Mouse (Mus musculus): ENCODE results near the gene Ksr2. TPM values are rescaled to one million over a fixed set of nuclear protein-coding genes. Genes with fewer than 3 reads are reported as not detected.

Gene Ksr2
- total RNA-seq, 2 experiments from 2014 or later = 0.02 to 0.05 TPM

DNA sequence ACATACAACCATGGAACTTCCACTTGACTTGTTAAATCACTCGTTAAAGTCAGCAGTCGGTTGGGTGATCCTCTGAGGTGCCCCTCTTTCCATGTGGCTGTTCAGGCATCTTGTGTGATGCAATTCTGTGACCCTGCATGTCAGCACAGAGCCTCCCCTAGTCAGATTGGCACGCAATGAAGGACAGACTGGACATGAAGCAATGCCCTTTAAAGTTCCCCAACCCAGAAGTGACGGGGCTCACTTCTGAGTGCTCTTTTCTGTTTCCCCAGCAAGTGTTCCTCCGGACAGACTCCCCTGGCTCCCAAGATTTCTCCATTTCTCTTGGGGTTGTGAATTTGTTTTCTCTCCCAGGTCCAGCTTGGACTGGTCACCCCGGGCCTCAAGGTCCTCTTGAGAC, 317.5 kb downstream of the Ksr2 start:
- intact Hi-C loops (cut with DNase I) = no loop called here
- no peak for DNase-seq

DNA sequence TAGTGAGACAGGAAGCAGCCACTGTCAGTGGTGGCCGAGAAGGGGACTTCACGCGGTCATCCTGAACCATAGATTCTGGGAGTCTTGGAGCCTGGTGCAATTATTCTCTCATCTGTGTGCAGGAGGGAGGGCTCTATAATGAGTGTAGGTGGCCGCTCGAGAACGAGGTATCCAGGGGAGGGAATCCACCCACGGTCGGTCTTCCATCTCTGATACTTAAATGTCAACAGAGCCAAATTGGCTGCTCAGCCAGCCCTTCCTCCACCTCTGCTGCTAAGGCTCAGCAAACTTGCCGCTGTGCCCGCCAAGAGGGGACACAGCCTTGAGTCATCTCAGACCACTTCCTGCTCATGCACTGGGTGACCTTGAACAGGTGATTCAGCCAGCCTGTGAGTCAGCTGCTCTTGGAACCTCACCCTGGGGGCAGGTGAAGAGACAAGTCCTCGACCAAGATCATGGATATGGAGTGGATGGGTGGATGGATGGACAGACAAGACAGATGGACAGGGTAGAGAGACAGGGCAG, 330.9 kb downstream of the Ksr2 start:
- intact Hi-C loops (cut with DNase I) = no loop called here
- no peak for DNase-seq

DNA sequence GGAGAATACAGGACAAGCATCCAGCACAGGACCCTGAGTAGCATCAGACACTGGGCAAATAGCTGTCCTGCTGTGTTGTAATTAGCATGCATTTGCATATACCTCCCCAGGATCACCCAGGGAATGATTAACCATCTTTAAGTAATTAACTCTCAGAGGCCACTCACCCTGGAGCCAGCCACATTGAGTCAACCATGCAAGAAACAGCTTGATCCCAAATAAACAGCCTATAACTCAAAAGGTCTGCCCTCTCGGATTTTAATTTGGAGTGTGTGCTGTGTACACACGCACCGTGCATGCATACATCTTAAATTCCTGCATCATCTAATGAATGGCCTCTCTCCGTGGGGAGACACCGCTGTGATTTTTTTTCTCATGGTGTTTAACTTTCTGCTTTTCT, 335.6 kb downstream of the Ksr2 start:
- intact Hi-C loops (cut with DNase I) = no loop called here
- DNase-seq = no peak

DNA sequence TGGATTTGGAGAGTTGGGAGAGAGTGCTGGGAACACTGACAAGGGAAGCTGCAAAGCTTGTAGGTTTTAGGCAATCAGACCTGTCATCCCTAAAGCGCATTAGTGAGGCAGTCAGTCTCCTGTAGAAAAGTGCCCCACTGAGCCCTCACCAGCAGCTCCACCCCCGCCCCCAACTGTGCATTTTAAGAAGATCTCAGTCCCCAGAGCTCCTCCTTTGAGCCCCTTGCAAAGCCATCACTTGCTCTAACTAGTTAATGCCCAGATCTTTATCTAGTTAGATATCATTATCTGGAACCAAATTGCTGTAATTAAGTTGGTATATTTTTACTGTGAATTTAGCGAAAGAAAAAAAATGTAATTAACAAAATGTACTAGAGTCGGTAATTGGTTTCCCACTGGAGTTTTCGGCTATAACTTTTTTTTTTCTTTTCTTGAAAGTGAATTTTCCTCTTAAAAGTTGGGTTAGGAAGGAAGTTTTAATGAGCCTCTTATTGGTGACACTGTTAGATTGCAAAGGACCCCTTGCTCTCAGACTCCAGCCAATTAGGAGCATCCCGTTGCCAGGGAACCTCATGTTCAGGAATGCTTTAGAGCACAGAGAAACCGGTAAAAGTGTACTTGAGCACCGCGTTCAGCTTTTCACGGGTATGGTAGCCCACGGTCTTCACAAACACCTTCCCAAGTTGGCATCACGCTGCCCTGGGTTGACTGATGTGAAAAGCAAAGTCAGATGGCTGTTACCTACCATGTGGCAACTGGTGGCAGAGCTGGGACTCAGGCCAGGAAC, 344.1 kb downstream of the Ksr2 start:
- intact Hi-C loops (cut with DNase I) = no loop called here
- no peak for DNase-seq

DNA sequence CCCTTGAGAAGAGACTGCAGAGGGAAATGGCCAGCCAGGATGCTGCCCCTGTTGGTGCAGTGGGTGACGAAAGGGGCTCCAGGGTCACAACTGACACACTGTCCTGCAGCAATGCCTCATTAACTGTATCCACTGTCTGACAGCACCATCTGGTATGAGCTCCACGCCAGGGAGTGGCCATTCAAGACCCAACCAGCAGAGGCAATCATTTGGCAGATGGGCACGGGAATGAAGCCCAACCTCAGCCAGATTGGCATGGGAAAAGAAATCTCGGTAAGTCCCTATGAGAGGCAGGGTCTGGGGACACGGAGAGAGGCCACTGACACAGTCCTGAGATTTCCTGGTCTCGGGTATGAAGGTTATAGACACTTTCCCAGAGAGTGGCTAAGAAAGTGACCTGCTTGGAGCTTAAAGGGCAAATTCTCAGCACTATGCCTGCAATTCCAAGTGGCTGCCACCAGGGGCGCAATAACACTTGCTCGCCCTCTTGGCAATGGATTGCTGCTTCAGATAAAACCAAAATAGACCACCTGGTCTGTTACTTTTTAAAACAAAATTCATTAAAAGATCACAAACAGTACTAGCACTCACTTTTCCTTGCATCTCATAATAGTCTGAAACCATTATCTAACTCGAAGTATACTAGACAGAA, 347.5 kb downstream of the Ksr2 start:
- intact Hi-C loops (cut with DNase I) = no loop called here
- DNase-seq = no peak

DNA sequence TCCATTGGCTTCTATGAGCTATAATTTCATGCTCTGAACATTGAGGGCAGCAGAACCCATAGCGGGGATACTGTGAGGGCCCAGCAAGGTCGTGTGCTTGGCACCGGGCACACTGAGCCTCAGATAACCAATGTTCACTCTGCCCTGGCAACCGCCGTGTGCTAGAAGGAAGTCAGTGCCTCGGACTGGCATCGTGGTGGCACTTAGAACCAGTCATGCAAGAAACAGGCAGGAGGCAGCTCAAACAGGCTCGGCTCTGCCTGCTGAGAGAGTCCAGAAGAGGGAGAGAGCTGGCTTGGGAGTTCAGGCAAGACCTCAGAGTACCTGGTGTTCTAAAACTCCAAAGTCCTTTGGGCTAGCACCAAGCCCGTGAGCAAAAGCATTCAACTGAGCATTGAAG, 350.7 kb downstream of the Ksr2 start:
- intact Hi-C loops (cut with DNase I) = no loop called here
- DNase-seq = no peak

DNA sequence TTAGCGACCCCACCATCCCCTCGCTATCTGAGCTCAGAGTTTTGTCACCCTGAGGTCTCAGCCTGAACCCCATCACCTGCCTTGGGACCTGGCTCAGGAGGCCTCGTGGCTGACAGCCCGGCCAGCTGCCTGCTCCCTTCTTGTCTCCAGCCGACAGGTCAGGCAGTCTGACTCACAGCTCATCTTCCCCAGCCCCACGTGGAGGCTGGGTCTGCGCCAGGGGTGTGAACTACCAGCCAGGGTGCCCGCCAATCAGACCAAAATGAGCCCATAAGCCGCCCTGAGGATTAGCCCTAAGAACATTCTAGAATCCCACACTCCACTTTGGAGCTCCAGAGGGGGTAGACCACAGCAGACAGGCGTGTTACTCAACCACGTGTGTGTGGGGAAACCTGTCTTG, 365.4 kb downstream of the Ksr2 start:
- DNase-seq = peak; percentile 18 to 20
- intact Hi-C loops (cut with DNase I) = no loop called here

DNA sequence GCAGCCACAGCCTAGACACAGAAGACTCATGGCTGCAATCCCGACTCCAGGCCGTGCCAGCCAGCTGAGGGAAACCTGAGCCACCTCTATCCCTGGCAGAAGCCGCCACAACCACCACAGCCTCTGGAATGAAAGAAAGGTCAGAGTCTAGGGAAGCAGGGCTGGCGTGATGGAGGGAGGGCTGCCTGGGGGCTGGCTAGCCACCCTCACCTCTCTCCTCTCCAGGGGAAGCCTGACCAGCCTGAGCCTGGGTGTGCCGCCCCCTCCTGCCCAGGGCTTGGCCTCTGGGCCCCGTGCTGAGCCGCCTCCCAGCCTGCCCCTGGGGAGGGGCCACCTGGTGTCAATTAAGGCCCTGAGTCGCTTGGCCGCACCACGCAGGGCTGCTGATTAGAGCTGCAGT, 366.9 kb downstream of the Ksr2 start, which contains the start of gene Nos1:
Nos1 (plus strand) TSS at position 352 of the 400 bp plus-strand sequence.
- DNase-seq = peak; percentile 7 to 9
- intact Hi-C loops (cut with DNase I) = no loop called here

DNA sequence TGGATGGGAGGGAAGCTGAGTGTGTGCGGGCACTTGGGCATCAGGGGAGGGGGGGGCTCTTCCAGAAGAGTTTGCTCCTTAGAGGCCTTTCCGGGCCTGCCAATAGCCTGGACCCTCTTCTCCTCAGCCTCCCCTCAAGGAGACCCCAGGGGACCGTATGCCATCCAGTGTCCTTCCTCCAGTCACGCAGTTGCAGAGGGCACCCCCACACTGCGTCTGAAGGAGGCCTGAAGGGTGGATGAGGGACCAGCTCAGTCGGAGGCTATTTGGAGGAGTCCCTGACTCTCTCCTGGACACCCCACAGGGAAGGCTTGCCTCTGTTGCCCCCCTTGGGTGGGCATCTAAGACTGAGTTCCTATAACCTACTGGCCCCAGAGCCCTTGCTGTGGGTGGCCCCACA, 367.4 kb downstream of the Ksr2 start:
- no peak for DNase-seq

DNA sequence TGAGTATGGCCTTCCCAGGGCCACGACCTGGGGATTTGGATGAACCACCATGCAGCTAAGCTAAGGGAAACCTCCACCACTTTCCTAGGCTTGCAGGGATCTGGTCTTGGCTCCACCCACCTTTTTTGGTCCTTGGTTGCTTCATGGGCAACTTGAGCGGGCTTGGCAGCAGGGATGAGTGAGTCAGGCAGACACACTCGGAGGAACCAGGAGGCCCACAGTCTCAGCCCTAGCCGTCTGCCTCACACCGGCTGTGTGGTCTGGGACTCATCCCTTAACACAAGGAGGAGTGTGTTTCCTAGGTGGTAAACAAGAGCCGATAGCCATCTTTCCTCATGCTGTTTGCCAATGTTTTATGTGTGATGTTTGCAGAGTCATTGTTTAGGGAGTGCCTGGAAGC, 376.3 kb downstream of the Ksr2 start:
- intact Hi-C loops (cut with DNase I) = no loop called here
- DNase-seq = no peak

More for the DNA sequence above, 367.4 kb downstream of the Ksr2 start:
- intact Hi-C loops (cut with DNase I) = no loop called here

DNA sequence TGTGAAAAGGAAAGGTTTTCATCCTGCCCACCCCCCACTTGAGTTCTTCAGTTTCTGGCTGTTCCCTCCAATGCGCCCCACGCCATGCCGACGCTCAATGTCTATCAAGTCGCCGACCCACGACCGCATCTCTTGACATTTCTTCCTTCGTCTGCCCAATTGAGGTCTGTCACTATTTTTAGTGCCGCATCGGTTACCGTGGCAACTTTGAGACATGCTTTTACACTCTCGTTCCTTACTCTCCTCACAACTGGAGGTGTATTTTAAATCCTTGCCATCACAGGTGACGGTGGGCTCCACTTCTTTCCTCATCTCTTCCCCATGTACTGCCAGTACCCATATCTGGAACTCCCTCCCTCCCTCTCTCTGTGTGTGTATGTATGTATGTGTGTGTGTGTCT, 378.1 kb downstream of the Ksr2 start:
- DNase-seq = no peak
- intact Hi-C loops (cut with DNase I) = no loop called here

DNA sequence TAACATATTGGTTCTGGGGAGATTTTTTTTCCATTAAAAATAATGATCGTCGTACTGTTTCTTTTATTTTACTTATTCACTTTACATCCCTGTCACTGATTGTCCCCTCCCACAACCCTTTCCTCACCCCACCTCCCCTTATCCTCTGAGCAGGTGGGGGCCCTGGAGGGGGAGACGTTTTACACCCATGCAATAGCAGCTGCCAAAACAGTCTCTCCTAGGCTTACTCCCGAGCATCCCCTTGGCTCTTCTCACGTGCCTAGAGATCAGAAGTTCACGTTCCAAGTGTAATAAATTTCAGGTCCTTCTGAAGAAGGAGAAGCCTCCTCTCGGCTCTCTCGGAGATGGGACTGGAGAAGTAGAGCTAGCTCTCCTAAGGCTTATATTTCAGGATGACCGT, 387.0 kb downstream of the Ksr2 start:
- intact Hi-C loops (cut with DNase I) = no loop called here
- DNase-seq = no peak

DNA sequence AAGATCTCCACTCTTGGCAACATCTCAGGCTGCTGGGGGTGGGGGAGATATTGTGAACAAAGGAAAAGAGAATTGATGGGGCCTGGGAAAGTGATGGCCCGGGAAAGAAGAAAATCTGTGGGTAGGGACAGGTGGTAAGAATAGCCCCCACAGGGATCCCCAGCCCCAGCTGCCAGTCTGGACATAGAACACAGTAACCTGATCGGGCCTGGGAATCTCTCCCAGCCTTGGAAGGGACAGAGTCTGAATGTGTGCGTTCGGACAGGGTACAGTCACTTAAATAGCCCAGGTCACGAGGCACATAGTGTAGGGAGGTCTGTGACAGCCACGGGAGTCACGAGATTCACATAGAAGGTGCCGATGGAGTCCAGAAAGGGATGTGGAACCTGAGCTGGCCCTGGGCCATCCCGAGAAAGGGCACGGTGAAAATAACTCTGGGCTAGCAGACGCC, 388.3 kb downstream of the Ksr2 start:
- intact Hi-C loops (cut with DNase I) = no loop called here
- peak; percentile 9 to 37 for DNase-seq

DNA sequence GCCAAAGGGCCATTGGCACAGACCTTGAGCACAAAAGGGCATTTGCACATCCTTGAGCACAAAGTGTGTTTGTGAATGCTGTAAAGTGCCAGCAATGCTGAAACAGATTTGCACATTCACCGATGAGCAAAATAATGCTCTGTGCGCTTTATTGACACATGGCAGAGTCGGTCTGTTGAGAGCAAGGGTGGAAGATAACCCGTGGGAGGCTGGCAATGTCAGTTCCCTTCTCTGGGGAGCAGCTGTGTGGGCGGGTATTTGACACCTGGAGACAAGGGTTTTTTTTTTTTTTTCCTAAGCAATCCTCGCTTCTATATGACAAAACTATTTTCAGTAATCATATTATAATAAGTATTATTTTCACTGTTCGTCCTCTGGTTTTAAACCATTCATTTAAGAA, 389.8 kb downstream of the Ksr2 start:
- intact Hi-C loops (cut with DNase I) = no loop called here
- no peak for DNase-seq

DNA sequence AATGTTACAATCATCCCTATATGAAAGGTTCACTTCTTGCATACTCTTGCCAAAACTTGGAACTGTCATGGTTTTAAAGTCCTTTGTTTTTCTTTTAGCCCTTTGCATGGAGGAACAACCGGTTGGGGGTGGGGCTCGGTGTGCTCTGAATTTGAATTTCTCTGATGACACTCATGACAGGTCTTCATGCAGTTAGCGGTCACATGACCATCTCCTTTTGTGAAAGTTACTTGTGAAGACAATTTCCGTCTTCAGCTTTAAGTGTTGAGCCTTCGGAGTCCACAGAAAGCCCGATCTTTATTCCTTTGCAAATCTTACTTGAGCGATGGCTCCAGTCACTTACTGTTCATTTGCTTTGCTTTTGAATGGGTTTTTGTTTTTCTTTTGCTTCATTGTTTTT, 397.1 kb downstream of the Ksr2 start:
- DNase-seq = no peak
- intact Hi-C loops (cut with DNase I) = no loop called here

DNA sequence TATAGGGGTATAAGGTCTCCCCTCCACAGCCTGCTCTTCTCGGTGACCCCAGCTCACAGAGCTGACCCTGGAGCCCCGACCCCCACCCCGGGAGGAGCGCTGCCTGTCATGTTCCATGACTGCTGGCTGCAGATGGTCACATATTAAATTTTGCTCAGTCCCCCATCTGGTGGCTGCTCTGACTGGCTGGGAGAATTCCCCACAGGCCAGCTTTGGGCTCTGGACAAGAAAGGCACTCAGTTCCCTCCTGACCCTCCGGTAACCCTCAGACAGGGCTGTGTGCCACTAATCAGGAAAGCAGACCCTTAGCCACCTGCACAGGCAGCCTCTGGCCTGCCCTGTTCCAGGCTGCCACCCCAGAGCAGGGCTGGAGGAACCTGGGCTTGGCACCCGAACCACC, 405.0 kb downstream of the Ksr2 start:
- DNase-seq = no peak
- intact Hi-C loops (cut with DNase I) = no loop called here

DNA sequence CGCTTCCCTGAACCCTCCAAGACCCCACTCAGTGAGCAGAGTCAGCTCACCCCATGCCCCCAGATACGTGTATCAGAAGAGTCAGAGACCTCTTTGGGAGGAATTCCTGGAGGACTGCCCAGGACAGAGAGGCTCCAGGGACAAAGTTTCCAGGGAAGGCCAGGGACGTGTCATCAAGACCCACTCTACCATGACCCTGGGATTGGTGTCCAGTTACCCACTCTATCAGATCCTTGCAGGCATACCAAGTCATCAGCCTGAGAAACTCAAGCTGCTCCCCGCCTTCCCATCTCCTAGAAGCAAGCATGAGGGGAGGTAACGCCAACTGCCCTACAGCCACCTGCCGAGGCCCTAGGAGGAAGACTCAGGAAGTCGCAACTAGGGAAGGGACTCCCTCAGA, 406.6 kb downstream of the Ksr2 start:
- DNase-seq = no peak
- intact Hi-C loops (cut with DNase I) = no loop called here

DNA sequence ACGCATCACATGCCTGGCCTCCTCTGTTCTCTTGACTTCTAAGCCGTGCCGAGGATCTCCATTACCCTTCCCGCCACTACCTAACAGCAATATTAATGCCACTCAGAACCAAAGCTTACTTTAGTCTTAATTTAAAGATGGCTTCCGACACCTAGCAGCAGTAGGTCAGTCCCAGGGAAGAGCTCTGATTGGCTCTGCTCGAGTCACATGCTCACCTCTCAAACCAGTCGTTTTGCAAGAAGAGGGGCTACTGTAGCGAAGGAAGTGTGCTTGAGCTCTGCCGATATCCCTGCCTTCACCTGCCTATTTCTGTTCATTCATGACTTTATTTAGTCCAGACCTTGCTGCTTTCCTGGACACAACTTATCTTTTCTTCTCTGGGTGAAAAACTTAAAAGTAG, 410.0 kb downstream of the Ksr2 start:
- DNase-seq = no peak
- intact Hi-C loops (cut with DNase I) = no loop called here

DNA sequence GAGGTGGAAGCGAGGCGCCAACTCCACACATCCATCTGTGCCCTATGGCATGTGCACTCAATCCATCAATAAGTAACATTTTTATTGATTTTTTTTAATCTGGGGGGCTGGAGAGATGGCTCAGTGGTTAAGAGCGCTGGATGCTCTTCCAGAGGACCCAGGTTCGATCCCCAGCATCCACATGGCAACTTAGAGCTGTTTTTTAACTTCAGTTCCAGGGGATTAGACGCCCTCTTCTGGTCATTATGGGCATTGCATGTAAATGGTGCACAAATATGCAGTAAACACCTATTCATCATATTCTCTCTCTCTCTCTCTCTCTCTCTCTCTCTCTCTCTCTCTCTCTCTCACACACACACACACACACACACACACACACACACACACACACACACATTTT, 410.7 kb downstream of the Ksr2 start:
- intact Hi-C loops (cut with DNase I) = no loop called here
- no peak for DNase-seq
